Mouse (Mus musculus) spleen, adult 2 months (tissue): ENCODE measurements around the gene Ppfibp1. TPM values are rescaled to one million over a fixed set of nuclear protein-coding genes. Genes with fewer than 3 reads are reported as not detected.

Experiments
- DNase-seq, 2 experiments: peaks; one replicate each; pipeline versions ENCODE4 v3.0.0 to v3.0.0-alpha.2; 2012 to 2021; ENCODE audit warnings: low spot score in 2 of 2, low read depth in 1 of 2
- H3K27ac ChIP-seq: fragments of 200-500 bp; 2 replicates; pipeline ENCODE4 v1.5.1; 2012; ENCODE audit warnings: low read length, inconsistent platforms; ENCODE audit not compliant: insufficient read depth
- H3K27me3 ChIP-seq: fragments of 200-500 bp; 2 replicates; pipeline ENCODE4 v1.6.1; 2012; ENCODE audit warnings: mild to moderate bottlenecking, moderate library complexity, low read length, inconsistent platforms; ENCODE audit not compliant: control insufficient read depth, insufficient read depth
- H3K36me3 ChIP-seq: fragments of 200-500 bp; 2 replicates; pipeline ENCODE4 v1.6.1; 2012; ENCODE audit warnings: mild to moderate bottlenecking, low read length, inconsistent platforms; ENCODE audit not compliant: control insufficient read depth, insufficient read depth
- H3K4me1 ChIP-seq: fragments of 200-500 bp; 2 replicates; pipeline ENCODE4 v1.6.1; 2011; ENCODE audit warnings: inconsistent platforms; ENCODE audit not compliant: control insufficient read depth, insufficient read depth, insufficient read length
- H3K4me3 ChIP-seq: fragments of 200-500 bp; 2 replicates; pipeline ENCODE4 v1.5.1; 2011; ENCODE audit warnings: mild to moderate bottlenecking, inconsistent platforms; ENCODE audit not compliant: insufficient read depth, insufficient read length; ENCODE audit errors: extremely low read depth
- CTCF ChIP-seq: fragments of 200-500 bp; IDR thresholded peaks from 2 replicates; pipeline ENCODE4 v1.5.1; 2011; ENCODE audit warnings: mild to moderate bottlenecking, inconsistent platforms; ENCODE audit not compliant: insufficient read depth, insufficient read length, insufficient replicate concordance; ENCODE audit errors: extremely low read depth
- POLR2A ChIP-seq: fragments of 200-500 bp; IDR thresholded peaks from 2 replicates; pipeline ENCODE4 v1.6.1; 2011; ENCODE audit warnings: low read depth, low read length, inconsistent platforms
- WGBS: fragments of 180-500 bp; shearing (Covaris S2); methylation state at CpG from one replicate; pipeline ENCODE4 v1.1.7; 2018; 5-methylcytosine and 5-hydroxymethylcytosine counted together
- polyA plus RNA-seq: library from polyadenylated mRNA; depleted of rRNA; stranded (reverse); fragments of >200 nt; gene quantifications from 2 replicates; pipeline ENCODE4 v1.2.3, GENCODE M21; 2012

The Ppfibp1 gene
- polyA plus RNA-seq, 1 experiment = 5.3 TPM

DNA sequence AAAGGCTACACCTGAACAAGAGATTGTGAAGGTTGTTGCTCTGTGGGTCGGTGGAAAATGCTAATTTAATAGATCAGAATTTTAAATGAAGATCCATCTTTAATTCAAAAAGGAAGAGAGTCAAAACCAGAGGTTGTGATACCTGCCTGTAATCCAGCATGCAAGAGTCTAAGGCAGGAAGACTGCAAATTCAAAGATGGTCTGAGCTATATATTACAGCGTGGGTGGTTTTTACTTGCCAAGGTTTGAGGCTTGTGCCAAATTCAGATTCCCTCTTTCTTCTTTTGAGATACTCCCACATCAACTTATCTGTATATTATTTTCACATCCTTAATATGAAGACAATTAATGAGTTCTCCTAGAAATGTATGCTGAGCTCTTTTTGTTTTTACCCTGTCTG lies 140.1 kb downstream of the Ppfibp1 start:
- H3K36me3 ChIP-seq = no peaks in the 10 kb centered on the region

DNA sequence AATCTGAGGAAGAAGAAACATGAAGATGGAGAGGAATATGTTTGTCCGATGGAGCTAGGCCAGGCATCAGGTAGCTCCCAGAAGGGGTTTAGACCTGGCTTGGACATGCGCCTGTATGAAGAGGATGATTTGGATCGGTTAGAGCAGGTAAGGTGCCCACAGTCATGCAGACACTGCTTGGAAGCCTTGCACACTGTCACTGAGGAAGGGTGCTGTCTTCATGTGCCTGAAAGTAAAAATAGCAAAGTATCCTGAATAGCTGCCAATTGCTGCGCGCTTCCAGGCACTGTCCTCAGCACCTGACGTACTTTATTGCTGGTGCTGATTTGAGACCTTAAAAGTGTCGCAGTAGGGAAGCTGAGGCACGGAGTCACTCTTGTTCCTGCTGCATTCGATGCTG lies 141.3 kb downstream of the Ppfibp1 start:
- no peak for DNase-seq
- H3K4me3 ChIP-seq = no peak overlapping the region
- H3K36me3 ChIP-seq = no peaks in the 10 kb centered on the region
- H3K27me3 ChIP-seq = no peaks in the 10 kb centered on the region
- 93% methylated on average over 9 of the region's 9 CpGs for WGBS
- H3K27ac ChIP-seq = no peak overlapping the region
- TF ChIP-seq POLR2A (no peak), CTCF (no peak)
- no peaks in the 10 kb centered on the region for H3K4me1 ChIP-seq

More for the DNA sequence above, 140.1 kb downstream of the Ppfibp1 start:
- H3K4me1 ChIP-seq = no peaks in the 10 kb centered on the region
- no peak for TF ChIP-seq POLR2A
- TF ChIP-seq CTCF = no peak
- H3K27ac ChIP-seq = no peak overlapping the region
- DNase-seq = no peak
- 92% methylated on average over 2 of the region's 2 CpGs for WGBS
- no peaks in the 10 kb centered on the region for H3K27me3 ChIP-seq
- no peak overlapping the region for H3K4me3 ChIP-seq

DNA sequence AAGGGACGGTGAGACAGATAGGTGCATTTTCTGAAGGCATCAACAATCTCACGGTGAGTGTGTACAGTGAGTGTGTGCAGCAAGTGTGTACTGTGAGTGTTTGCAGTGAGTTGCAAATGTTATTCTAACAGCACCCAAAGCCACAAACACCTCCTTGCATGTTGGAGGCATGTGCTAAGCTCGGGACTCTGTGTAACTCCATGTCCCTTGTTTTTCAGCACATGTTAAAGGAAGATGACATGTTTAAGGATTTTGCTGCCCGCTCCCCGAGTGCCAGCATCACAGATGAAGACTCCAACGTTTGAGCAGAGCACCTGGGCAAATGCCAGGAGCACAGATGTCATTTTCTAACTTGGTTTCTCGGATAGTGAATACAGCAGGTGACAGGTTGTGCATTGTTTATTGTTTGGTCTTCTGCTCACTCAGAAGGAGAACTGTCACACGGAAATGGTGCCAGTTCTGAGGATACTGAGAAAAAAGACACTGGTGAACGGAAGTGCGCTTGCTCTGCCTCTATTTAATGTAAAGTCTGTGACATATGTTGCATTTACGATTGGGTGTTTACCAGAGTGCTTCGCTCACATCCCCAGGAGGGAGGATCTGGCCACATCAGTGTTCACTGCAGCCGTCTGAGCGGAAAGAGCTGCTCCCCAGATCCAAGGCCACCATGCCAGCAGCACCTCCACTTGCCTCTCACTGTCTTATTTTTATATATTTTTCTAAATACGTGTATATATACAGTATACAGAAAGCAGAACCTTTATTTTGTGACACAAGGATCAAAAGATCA lies 142.0 kb downstream of the Ppfibp1 start:
- Histone ChIP-seq H3K4me3 (no peak overlapping the region), H3K36me3 (no peaks in the 10 kb centered on the region), H3K27me3 (no peaks in the 10 kb centered on the region), H3K4me1 (no peaks in the 10 kb centered on the region), H3K27ac (no peak overlapping the region)
- TF ChIP-seq CTCF = no peak
- TF ChIP-seq POLR2A = no peak
- DNase-seq = no peak
- 91% methylated on average over 15 of the region's 15 CpGs for WGBS

GRCm38 (mm10) chr6:147032303-147032925 lies 144.1 kb downstream of the Ppfibp1 start, which contains the start of gene Rep15:
Rep15 (plus strand) TSS chr6:147032584.
- Histone ChIP-seq H3K27me3 (no peaks in the 10 kb centered on the region), H3K36me3 (no peaks in the 10 kb centered on the region), H3K4me1 (no peaks in the 10 kb centered on the region), H3K4me3 (no peak within 1 kb of the TSS), H3K27ac (no peak within 1 kb of the TSS)
- TF ChIP-seq POLR2A (no peak), CTCF (no peak)
- DNase-seq = no peak
- 68% methylated on average over 13 of the region's 13 CpGs for WGBS

GRCm38 (mm10) chr6:147042291-147043290 lies 154.3 kb downstream of the Ppfibp1 start, which contains the start of gene Mrps35:
Mrps35 (plus strand) TSS chr6:147042764.
- Histone ChIP-seq H3K27me3 (no peaks in the 10 kb centered on the region), H3K36me3 (peaks cover 8% of the 10 kb centered on the region), H3K27ac (peak within 1 kb of the TSS; percentile 34; the same call in 1 of the 2 replicates), H3K4me3 (peak within 1 kb of the TSS; percentile 86), H3K4me1 (no peaks in the 10 kb centered on the region; the same call in 1 of the 2 replicates)
- 4% methylated on average over 65 of the region's 66 CpGs for WGBS
- peak; percentile 70 for TF ChIP-seq POLR2A
- no peak for TF ChIP-seq CTCF
- peak; percentile 46 to 85 for DNase-seq

DNA sequence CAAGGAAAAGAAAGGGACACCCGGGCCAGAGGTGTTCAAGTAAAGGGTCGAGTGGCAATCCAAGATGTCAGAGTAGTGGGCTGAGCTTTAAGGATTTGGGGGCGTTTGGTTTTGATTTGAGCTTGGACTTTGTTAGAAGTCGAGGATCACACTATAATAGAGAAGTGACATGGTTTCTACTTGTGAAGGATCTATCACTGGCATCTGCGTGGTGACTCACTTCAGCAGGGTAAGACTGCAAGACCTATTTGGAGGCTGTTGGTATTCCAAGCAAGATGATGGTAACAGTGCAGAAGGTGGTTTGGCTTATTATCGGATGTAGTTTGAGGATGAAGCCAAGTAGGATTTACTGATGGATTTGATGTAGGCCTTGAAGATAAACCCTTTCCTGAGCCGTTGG lies 155.3 kb downstream of the Ppfibp1 start:
- no peaks in the 10 kb centered on the region; the same call in 1 of the 2 replicates for H3K4me1 ChIP-seq
- no peak for DNase-seq
- H3K27ac ChIP-seq = no peak overlapping the region
- TF ChIP-seq POLR2A (no peak), CTCF (no peak)
- no peaks in the 10 kb centered on the region for H3K27me3 ChIP-seq
- peak overlapping the region; percentile 86; the same call in 1 of the 2 replicates for H3K4me3 ChIP-seq
- 50% methylated on average over 7 of the region's 7 CpGs for WGBS
- peaks cover 14% of the 10 kb centered on the region for H3K36me3 ChIP-seq
